Mouse (Mus musculus) lung, postnatal 10 days (tissue): ENCODE results near the gene Plppr1.
A peak's percentile ranks its signal among the peaks of the same experiment; 100 is the strongest.

Experiments
- DNase-seq: peaks from one replicate; pipeline ENCODE4 v3.0.0; 2021

The Plppr1 gene

GRCm38 (mm10) chr4:49144798-49145197 lies 85.7 kb downstream of the Plppr1 start:
- no peak for DNase-seq

- no peak for DNase-seq
Measured at GRCm38 (mm10) chr4:49148775-49149174, 89.7 kb downstream of the Plppr1 start.

GRCm38 (mm10) chr4:49149251-49149650 lies 90.2 kb downstream of the Plppr1 start:
- no peak for DNase-seq

GRCm38 (mm10) chr4:49153849-49154248 lies 94.8 kb downstream of the Plppr1 start:
- DNase-seq: peak; percentile 56

GRCm38 (mm10) chr4:49156781-49157180 lies 97.7 kb downstream of the Plppr1 start:
- DNase-seq: no peak

- no peak for DNase-seq
Measured at GRCm38 (mm10) chr4:49163285-49163684, 104.2 kb downstream of the Plppr1 start.

GRCm38 (mm10) chr4:49166391-49166790 lies 107.3 kb downstream of the Plppr1 start:
- no peak for DNase-seq

GRCm38 (mm10) chr4:49167030-49167429 lies 108.0 kb downstream of the Plppr1 start:
- no peak for DNase-seq

- DNase-seq: peak; percentile 2
Measured at GRCm38 (mm10) chr4:49169498-49169897, 110.4 kb downstream of the Plppr1 start.

GRCm38 (mm10) chr4:49178101-49178500 lies 119.0 kb downstream of the Plppr1 start:
- no peak for DNase-seq

- DNase-seq: no peak
Measured at GRCm38 (mm10) chr4:49178891-49179290, 119.8 kb downstream of the Plppr1 start.

- DNase-seq: no peak
Measured at GRCm38 (mm10) chr4:49179471-49180181, 120.6 kb downstream of the Plppr1 start.

GRCm38 (mm10) chr4:49189991-49190526 lies 131.0 kb downstream of the Plppr1 start:
- no peak for DNase-seq

- DNase-seq: peak; percentile 35
Measured at GRCm38 (mm10) chr4:49197125-49197747, 138.2 kb downstream of the Plppr1 start.

- DNase-seq: no peak
Measured at GRCm38 (mm10) chr4:49210457-49210856, 151.4 kb downstream of the Plppr1 start.

GRCm38 (mm10) chr4:49211582-49211981 lies 152.5 kb downstream of the Plppr1 start:
- no peak for DNase-seq

GRCm38 (mm10) chr4:49212616-49213544 lies 153.8 kb downstream of the Plppr1 start:
- DNase-seq: no peak

GRCm38 (mm10) chr4:49214341-49214740 lies 155.3 kb downstream of the Plppr1 start:
- no peak for DNase-seq

GRCm38 (mm10) chr4:49223501-49223900 lies 164.4 kb downstream of the Plppr1 start:
- no peak for DNase-seq

GRCm38 (mm10) chr4:49225021-49225420 lies 165.9 kb downstream of the Plppr1 start:
- DNase-seq: peak; percentile 2

GRCm38 (mm10) chr4:49232206-49233031 lies 173.3 kb downstream of the Plppr1 start:
- DNase-seq: no peak

- DNase-seq: no peak
Measured at GRCm38 (mm10) chr4:49233032-49233406, 173.9 kb downstream of the Plppr1 start.
